Mouse (Mus musculus): ENCODE data around the gene Trim72. TPM values are rescaled to one million over a fixed set of nuclear protein-coding genes. Genes with fewer than 3 reads are reported as not detected.
A peak's percentile ranks its signal among the peaks of the same experiment; 100 is the strongest.
"Not testable (repeated sequence)": the region's sequence is repeated elsewhere in the genome, so short reads cannot be mapped to it uniquely, and the experiment has no call there.

The Trim72 gene
- polyA plus RNA-seq, 2 experiments: 2.2 to 22.8 TPM

DNA sequence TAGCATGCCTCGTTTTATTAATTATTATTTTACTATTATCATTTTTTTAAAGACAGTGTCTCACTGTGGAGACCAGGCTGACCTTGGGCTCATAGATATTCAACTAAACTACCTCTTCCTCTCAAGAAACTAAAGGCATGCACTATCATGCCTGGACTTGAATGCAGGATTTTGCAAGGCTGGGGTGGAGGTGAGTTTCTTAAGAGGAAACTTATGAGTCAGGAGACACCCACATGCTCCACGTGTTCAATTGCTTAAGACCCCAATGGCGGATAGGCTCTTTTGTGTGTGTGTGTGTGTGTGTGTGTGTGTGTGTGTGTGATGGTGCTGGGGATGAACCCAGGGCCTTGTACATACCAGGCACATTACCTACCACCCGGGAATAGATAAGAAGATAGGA, 21.6 kb downstream of the Trim72 start:
- Histone ChIP-seq H3K27me3 (ENCODE audit: control insufficient read depth, insufficient read depth, low read length) (no peaks in the 10 kb centered on the region), H3K4me3 (replicated peaks; ENCODE audit: low read length) (no peak overlapping the region), H3K4me1 (ENCODE audit: control insufficient read depth, insufficient read depth, low read length) (no peaks in the 10 kb centered on the region), H3K9me3 (ENCODE audit: control insufficient read depth, low read length) (no peaks in the 10 kb centered on the region), H3K27ac (replicated peaks; ENCODE audit: low read depth, low read length) (no peak overlapping the region), H3K4me2 (replicated peaks; ENCODE audit: low read depth, low read length, severe bottlenecking) (no peak overlapping the region), H3K9ac (ENCODE audit: low read depth, low read length, severe bottlenecking) (no peak overlapping the region), H3K36me3 (ENCODE audit: control insufficient read depth, insufficient read depth, low read length) (no peaks in the 10 kb centered on the region)
- ATAC-seq (ENCODE audit: low FRiP score, low read depth): no peak
- 71% methylated on average over 4 of the region's 4 CpGs for WGBS
- TF ChIP-seq POLR2A (IDR thresholded peaks at IDR 0.05; ENCODE audit: borderline replicate concordance, extremely low read depth, insufficient read depth, insufficient read length): no peak
- no peak for DNase-seq (ENCODE audit: low spot score)

DNA sequence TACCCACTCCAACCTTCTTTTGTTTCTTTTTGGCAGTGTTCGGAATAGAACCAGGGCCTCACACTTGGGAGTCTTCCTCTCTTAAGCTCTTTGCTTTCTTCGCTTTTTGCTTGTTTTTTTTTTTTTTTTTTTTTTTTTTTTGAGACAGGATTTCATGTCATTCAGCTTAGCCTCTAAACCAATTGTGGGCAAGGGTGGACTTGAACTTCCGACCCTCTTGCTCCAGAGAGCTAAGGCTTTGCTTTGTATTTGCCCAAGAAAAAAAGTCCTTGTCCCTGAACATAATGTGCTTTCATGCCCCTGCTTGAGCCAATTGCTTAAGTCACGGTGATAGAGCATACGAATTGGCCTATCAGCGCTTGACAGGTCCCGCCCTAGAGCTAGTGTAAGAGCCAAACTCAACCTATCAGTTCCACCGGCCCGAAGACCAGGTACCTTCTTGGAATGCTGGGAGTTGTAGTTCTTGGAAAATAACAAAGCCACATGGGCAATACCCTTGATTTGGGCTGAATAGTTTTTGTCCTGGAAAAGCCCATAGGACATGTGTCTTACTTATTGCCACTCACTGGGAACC, 27.7 kb downstream of the Trim72 start:
- H3K4me1 ChIP-seq (ENCODE audit: control insufficient read depth, insufficient read depth, low read length): no peaks in the 10 kb centered on the region
- H3K27me3 ChIP-seq (ENCODE audit: control insufficient read depth, insufficient read depth, low read length): no peaks in the 10 kb centered on the region
- no peak for TF ChIP-seq POLR2A (IDR thresholded peaks at IDR 0.05; ENCODE audit: borderline replicate concordance, extremely low read depth, insufficient read depth, insufficient read length)
- ATAC-seq (ENCODE audit: low FRiP score, low read depth) (no peak; the same call in 1 of the 2 replicates), DNase-seq (ENCODE audit: low spot score) (peak; percentile 23)
- H3K9me3 ChIP-seq (ENCODE audit: control insufficient read depth, low read length): no peaks in the 10 kb centered on the region
- no peaks in the 10 kb centered on the region for H3K36me3 ChIP-seq (ENCODE audit: control insufficient read depth, insufficient read depth, low read length)
- H3K9ac ChIP-seq (ENCODE audit: low read depth, low read length, severe bottlenecking): no peak overlapping the region
- no peak overlapping the region for H3K4me2 ChIP-seq (replicated peaks; ENCODE audit: low read depth, low read length, severe bottlenecking)
- no peak overlapping the region for H3K27ac ChIP-seq (replicated peaks; ENCODE audit: low read depth, low read length)
- WGBS: 36% methylated on average over 9 of the region's 9 CpGs
- H3K4me3 ChIP-seq (replicated peaks; ENCODE audit: low read length): no peak overlapping the region

DNA sequence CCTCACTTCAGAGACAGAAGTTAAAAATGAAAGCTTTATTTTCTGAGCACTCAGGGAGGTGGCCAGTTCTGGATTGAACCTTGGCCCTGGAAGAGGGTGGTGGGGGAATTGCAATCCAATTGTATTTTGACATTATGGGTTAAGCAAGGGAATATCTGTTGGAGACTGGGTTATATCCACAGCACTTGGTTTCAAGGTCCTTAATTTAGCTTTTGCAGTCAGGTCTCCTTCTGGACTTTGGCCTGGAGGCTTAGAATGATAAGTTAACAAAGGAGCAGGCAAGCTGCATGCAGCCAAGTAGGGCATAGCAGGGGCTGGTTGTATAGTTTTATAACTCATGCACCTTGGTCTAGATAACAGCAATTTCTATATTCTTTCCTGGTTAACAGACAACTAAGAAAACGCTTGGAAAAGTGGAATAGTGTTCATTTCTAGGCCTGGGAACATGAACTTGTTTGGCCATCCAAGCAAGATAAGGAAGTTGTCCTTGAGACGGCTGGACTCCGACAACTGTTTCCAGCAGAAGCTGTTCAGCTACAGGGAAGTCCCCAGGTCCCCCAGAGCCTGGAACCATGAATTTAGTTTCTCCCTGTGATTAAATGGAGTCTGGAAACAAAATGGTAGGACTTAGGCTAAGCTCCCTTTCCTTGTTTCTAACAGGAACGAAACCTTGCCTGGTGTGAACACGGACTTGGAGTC, 28.7 kb downstream of the Trim72 start:
- DNase-seq (ENCODE audit: low spot score) (no peak), ATAC-seq (ENCODE audit: low FRiP score, low read depth) (no peak)
- Histone ChIP-seq H3K9me3 (ENCODE audit: control insufficient read depth, low read length) (no peaks in the 10 kb centered on the region), H3K4me3 (replicated peaks; ENCODE audit: low read length) (no peak overlapping the region), H3K4me1 (ENCODE audit: control insufficient read depth, insufficient read depth, low read length) (no peaks in the 10 kb centered on the region), H3K4me2 (replicated peaks; ENCODE audit: low read depth, low read length, severe bottlenecking) (no peak overlapping the region), H3K27me3 (ENCODE audit: control insufficient read depth, insufficient read depth, low read length) (no peaks in the 10 kb centered on the region), H3K9ac (ENCODE audit: low read depth, low read length, severe bottlenecking) (no peak overlapping the region), H3K36me3 (ENCODE audit: control insufficient read depth, insufficient read depth, low read length) (no peaks in the 10 kb centered on the region), H3K27ac (replicated peaks; ENCODE audit: low read depth, low read length) (no peak overlapping the region)
- no peak for TF ChIP-seq POLR2A (IDR thresholded peaks at IDR 0.05; ENCODE audit: borderline replicate concordance, extremely low read depth, insufficient read depth, insufficient read length)
- WGBS: 94% methylated on average over 5 of the region's 5 CpGs

DNA sequence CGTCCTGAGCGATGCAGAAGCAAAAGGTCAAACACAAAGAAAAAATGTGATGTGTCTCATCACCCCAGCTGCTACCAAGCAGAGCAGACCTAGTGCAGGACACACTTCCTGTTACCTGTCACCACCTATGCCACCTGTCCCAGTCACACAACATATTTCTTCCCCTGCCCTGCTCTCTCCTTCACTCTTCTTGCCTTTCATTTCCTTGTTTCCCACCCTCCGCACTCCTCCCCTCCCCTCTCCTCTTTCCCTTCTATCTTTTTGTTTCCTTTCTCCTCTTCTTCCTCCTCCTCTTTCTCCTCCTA, 29.2 kb downstream of the Trim72 start:
- H3K27ac ChIP-seq (replicated peaks; ENCODE audit: low read depth, low read length): no peak overlapping the region
- DNase-seq (ENCODE audit: low spot score) (no peak), ATAC-seq (ENCODE audit: low FRiP score, low read depth) (no peak)
- no peak overlapping the region for H3K4me3 ChIP-seq (replicated peaks; ENCODE audit: low read length)
- TF ChIP-seq POLR2A (IDR thresholded peaks at IDR 0.05; ENCODE audit: borderline replicate concordance, extremely low read depth, insufficient read depth, insufficient read length): no peak
- no peaks in the 10 kb centered on the region for H3K27me3 ChIP-seq (ENCODE audit: control insufficient read depth, insufficient read depth, low read length)
- no peak overlapping the region for H3K4me2 ChIP-seq (replicated peaks; ENCODE audit: low read depth, low read length, severe bottlenecking)
- no peaks in the 10 kb centered on the region for H3K36me3 ChIP-seq (ENCODE audit: control insufficient read depth, insufficient read depth, low read length)
- H3K9ac ChIP-seq (ENCODE audit: low read depth, low read length, severe bottlenecking): no peak overlapping the region
- H3K4me1 ChIP-seq (ENCODE audit: control insufficient read depth, insufficient read depth, low read length): no peaks in the 10 kb centered on the region
- H3K9me3 ChIP-seq (ENCODE audit: control insufficient read depth, low read length): no peaks in the 10 kb centered on the region
- 88% methylated on average over 3 of the region's 3 CpGs for WGBS

DNA sequence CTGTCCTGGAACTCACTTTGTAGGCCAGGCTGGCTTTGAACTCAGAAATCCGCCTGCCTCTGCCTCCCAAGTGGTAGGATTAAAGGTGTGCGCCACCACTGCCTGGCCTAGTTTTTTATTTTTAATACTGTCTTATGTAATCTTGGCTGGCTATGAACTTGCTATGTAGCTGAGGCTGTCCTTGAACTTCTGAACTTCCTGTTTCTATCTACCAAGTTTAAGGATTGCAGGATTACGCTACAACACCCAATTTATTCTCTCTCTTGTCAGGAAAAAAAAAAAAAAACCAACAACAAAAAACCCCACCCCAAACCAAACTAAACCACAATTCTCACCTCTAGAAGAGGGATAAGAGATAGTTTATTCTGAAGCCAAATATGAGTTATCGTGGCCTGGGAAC, 29.9 kb downstream of the Trim72 start:
- no peak overlapping the region for H3K9ac ChIP-seq (ENCODE audit: low read depth, low read length, severe bottlenecking)
- DNase-seq (ENCODE audit: low spot score) (no peak), ATAC-seq (ENCODE audit: low FRiP score, low read depth) (no peak)
- WGBS: 91% methylated on average over 4 of the region's 4 CpGs
- TF ChIP-seq POLR2A (IDR thresholded peaks at IDR 0.05; ENCODE audit: borderline replicate concordance, extremely low read depth, insufficient read depth, insufficient read length): no peak
- no peaks in the 10 kb centered on the region for H3K4me1 ChIP-seq (ENCODE audit: control insufficient read depth, insufficient read depth, low read length)
- no peaks in the 10 kb centered on the region for H3K9me3 ChIP-seq (ENCODE audit: control insufficient read depth, low read length)
- no peaks in the 10 kb centered on the region for H3K27me3 ChIP-seq (ENCODE audit: control insufficient read depth, insufficient read depth, low read length)
- H3K27ac ChIP-seq (replicated peaks; ENCODE audit: low read depth, low read length): no peak overlapping the region
- H3K4me3 ChIP-seq (replicated peaks; ENCODE audit: low read length): no peak overlapping the region
- no peaks in the 10 kb centered on the region for H3K36me3 ChIP-seq (ENCODE audit: control insufficient read depth, insufficient read depth, low read length)
- no peak overlapping the region for H3K4me2 ChIP-seq (replicated peaks; ENCODE audit: low read depth, low read length, severe bottlenecking)

DNA sequence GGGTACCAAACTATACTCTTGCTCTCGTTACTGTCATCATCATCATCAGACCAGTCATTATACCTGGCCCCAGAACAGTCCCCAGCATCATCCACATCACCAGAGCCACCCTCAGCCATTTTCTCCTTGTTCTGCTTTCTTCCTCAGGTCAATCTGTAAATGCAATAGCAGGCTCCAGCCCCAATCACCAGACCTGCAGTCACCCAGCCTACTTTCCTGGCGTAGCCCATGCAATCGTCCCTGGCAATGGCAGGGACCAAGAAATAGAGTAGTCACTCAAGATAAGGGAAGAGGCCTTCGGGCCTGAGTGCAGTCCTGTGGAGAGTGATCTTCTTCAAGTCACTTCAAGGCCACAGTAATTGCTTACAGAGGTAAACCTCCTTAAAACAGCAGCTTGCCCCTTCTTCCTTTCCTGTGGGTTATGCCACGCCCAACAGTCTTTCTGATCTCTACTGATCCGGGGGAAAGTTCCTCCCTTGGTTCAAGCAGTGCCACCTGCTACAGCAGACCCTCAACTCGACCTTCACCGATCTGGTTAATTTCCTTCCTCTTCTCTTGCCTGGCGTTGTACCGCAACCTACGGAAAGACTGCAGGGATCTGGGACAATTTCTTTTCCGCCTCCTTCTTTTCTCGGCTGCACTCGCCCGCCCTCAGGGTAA, 38.5 kb downstream of the Trim72 start:
- DNase-seq (ENCODE audit: low spot score); ATAC-seq (ENCODE audit: low FRiP score, low read depth); H3K4me3 ChIP-seq (replicated peaks; ENCODE audit: low read length); H3K9ac ChIP-seq (ENCODE audit: low read depth, low read length, severe bottlenecking); H3K4me1 ChIP-seq (ENCODE audit: control insufficient read depth, insufficient read depth, low read length); H3K4me2 ChIP-seq (replicated peaks; ENCODE audit: low read depth, low read length, severe bottlenecking); H3K9me3 ChIP-seq (ENCODE audit: control insufficient read depth, low read length); H3K36me3 ChIP-seq (ENCODE audit: control insufficient read depth, insufficient read depth, low read length); H3K27me3 ChIP-seq (ENCODE audit: control insufficient read depth, insufficient read depth, low read length); H3K27ac ChIP-seq (replicated peaks; ENCODE audit: low read depth, low read length): not testable (repeated sequence)
- 75% methylated on average over 15 of the region's 15 CpGs for WGBS

All from limb, embryonic 14.5 days (tissue).